16 mouse cellular contexts compared by ENCODE assay signal in the genomic region with DNA sequence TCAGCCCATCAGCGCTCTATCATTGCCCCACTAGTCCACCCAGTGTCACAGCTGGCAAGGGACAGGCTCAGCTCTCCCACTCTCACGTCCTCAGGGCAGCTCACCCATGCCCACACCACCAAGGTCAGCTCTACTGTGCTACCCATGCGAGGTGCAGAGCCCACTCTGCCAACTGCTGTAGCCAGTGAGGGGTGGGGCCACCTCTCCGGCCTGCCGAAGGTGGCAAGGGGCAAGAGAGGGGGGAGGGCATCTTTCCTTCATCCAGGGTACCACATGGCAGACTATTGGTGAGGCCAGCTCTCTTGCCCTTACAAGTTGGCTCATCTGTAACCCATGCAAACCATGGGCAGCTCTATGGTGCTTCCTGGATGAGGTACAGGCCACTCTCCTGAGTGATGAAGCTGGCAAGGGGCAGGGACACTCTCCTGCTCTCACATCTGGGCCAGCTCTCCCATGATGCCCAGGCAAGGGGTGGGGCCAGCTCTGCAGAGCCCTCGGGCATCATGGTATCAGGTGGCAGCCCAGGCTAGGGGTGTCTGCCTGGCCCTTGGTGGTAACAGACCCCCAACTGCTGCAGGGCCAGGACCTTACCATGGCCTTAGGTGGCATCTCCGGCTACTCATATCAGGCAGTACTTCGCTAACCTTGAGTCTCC. TPM values are rescaled to one million over a fixed set of nuclear protein-coding genes. Genes with fewer than 3 reads are reported as not detected.
A peak's percentile ranks its signal among the peaks of the same experiment; 100 is the strongest.
DNase-seq lines count a peak whose midpoint lies in the region; ATAC-seq and TF ChIP-seq lines count a peak whose summit lies in the region.
"Had no signal": no experiment of that assay in that cellular context is flagged by ENCODE, and none has a peak within 500 bp of the region (broad histone marks: within the 10 kb centered on the region; RNA-seq: fewer than 3 reads in every experiment).

No protein-coding gene starts in this region.

- no peak overlapping the region for H3K4me3 ChIP-seq in hindbrain, embryonic 14.5 days (replicated peaks; ENCODE audit: low read length)
- no peak overlapping the region for H3K4me3 ChIP-seq in hindbrain, embryonic 12.5 days
- no peak overlapping the region for H3K4me3 ChIP-seq in midbrain, embryonic 13.5 days (replicated peaks)
- no peak overlapping the region for H3K4me3 ChIP-seq in midbrain, embryonic 10.5 days
- no peak overlapping the region for H3K4me3 ChIP-seq in intestine, postnatal 0 days (ENCODE audit: low read depth, low read length)
- H3K4me3 ChIP-seq: forebrain, embryonic 10.5 days; limb, embryonic 13.5 days; midbrain, embryonic 12.5 days had no signal

- no peak for TF ChIP-seq CTCF in intestine, postnatal 0 days (IDR thresholded peaks at IDR 0.05; ENCODE audit: low read depth)

- H3K36me3 ChIP-seq in hindbrain, embryonic 14.5 days (replicated peaks; ENCODE audit: control insufficient read depth, insufficient read depth): no peaks in the 10 kb centered on the region
- H3K36me3 ChIP-seq in hindbrain, embryonic 12.5 days: no peaks in the 10 kb centered on the region
- H3K36me3 ChIP-seq in midbrain, embryonic 13.5 days: no peaks in the 10 kb centered on the region
- no peaks in the 10 kb centered on the region for H3K36me3 ChIP-seq in midbrain, embryonic 10.5 days
- H3K36me3 ChIP-seq in intestine, postnatal 0 days (ENCODE audit: control insufficient read depth, insufficient read depth): no peaks in the 10 kb centered on the region; the same call in 1 of the 2 replicates
- H3K36me3 ChIP-seq: forebrain, embryonic 10.5 days; limb, embryonic 13.5 days; midbrain, embryonic 12.5 days had no signal

- ATAC-seq in hindbrain, embryonic 14.5 days (ENCODE audit: low FRiP score): 0 out of 2 replicates have a peak, but pooled peaks have one; percentile 46
- ATAC-seq in hindbrain, embryonic 12.5 days (ENCODE audit: low FRiP score): no peak
- ATAC-seq in midbrain, embryonic 13.5 days: peak; percentile 40
- ATAC-seq in intestine, postnatal 0 days: 0 out of 2 replicates have a peak, but pooled peaks have one; percentile 10
- no peak for ATAC-seq in inflammation-experienced regulatory T-cells, adult 6 months

- no peaks in the 10 kb centered on the region for H3K4me1 ChIP-seq in hindbrain, embryonic 14.5 days (replicated peaks; ENCODE audit: control insufficient read depth, insufficient read depth, low read length)
- H3K4me1 ChIP-seq in hindbrain, embryonic 12.5 days: no peaks in the 10 kb centered on the region
- H3K4me1 ChIP-seq in midbrain, embryonic 13.5 days (replicated peaks): no peaks in the 10 kb centered on the region
- no peaks in the 10 kb centered on the region for H3K4me1 ChIP-seq in midbrain, embryonic 10.5 days
- H3K4me1 ChIP-seq in intestine, postnatal 0 days (replicated peaks; ENCODE audit: control insufficient read depth, insufficient read depth, low read length): peaks cover 2% of the 10 kb centered on the region; the same call in 1 of the 2 replicates
- H3K4me1 ChIP-seq: limb, embryonic 13.5 days; midbrain, embryonic 12.5 days had no signal

- H3K9me3 ChIP-seq in hindbrain, embryonic 14.5 days (ENCODE audit: control insufficient read depth, low read length): no peaks in the 10 kb centered on the region
- no peaks in the 10 kb centered on the region for H3K9me3 ChIP-seq in hindbrain, embryonic 12.5 days (replicated peaks)
- no peaks in the 10 kb centered on the region for H3K9me3 ChIP-seq in midbrain, embryonic 13.5 days
- H3K9me3 ChIP-seq in midbrain, embryonic 10.5 days (replicated peaks): no peaks in the 10 kb centered on the region
- no peaks in the 10 kb centered on the region for H3K9me3 ChIP-seq in intestine, postnatal 0 days (ENCODE audit: control insufficient read depth)
- H3K9me3 ChIP-seq: forebrain, embryonic 10.5 days; limb, embryonic 13.5 days; midbrain, embryonic 12.5 days had no signal

- no peak overlapping the region for H3K9ac ChIP-seq in hindbrain, embryonic 14.5 days
- no peak overlapping the region for H3K9ac ChIP-seq in hindbrain, embryonic 12.5 days
- H3K9ac ChIP-seq in midbrain, embryonic 13.5 days (replicated peaks): no peak overlapping the region
- no peak overlapping the region for H3K9ac ChIP-seq in intestine, postnatal 0 days (ENCODE audit: low read depth, low read length)
- H3K9ac ChIP-seq: limb, embryonic 13.5 days; midbrain, embryonic 12.5 days had no signal

- no peak for DNase-seq in hindbrain, embryonic 14.5 days (ENCODE audit: low spot score)
- DNase-seq in midbrain, embryonic 10.5 days (ENCODE audit: low spot score): no peak
- no peak for DNase-seq in lung, adult 18-20 months
- DNase-seq: cerebellum, adult 9-11 months; heart, adult 18-20 months; heart, postnatal 14 days; kidney, postnatal 4 days; layer of hippocampus, postnatal 36 days; thymus, postnatal 4 days had no signal

- H3K27me3 ChIP-seq in hindbrain, embryonic 14.5 days (ENCODE audit: control insufficient read depth, insufficient read depth, low read length): no peaks in the 10 kb centered on the region
- no peaks in the 10 kb centered on the region for H3K27me3 ChIP-seq in hindbrain, embryonic 12.5 days
- H3K27me3 ChIP-seq in midbrain, embryonic 13.5 days: no peaks in the 10 kb centered on the region
- no peaks in the 10 kb centered on the region for H3K27me3 ChIP-seq in midbrain, embryonic 10.5 days (ENCODE audit: low read depth, poor library complexity, severe bottlenecking)
- H3K27me3 ChIP-seq in intestine, postnatal 0 days (replicated peaks; ENCODE audit: control insufficient read depth, insufficient read depth, low read length): no peaks in the 10 kb centered on the region
- H3K27me3 ChIP-seq: limb, embryonic 13.5 days; midbrain, embryonic 12.5 days had no signal

- H3K27ac ChIP-seq in hindbrain, embryonic 14.5 days: no peak overlapping the region
- H3K27ac ChIP-seq in hindbrain, embryonic 12.5 days: no peak overlapping the region
- no peak overlapping the region for H3K27ac ChIP-seq in midbrain, embryonic 13.5 days
- no peak overlapping the region for H3K27ac ChIP-seq in midbrain, embryonic 10.5 days (replicated peaks)
- no peak overlapping the region for H3K27ac ChIP-seq in intestine, postnatal 0 days (ENCODE audit: low read depth, low read length)
- H3K27ac ChIP-seq: forebrain, embryonic 10.5 days; limb, embryonic 13.5 days; midbrain, embryonic 12.5 days had no signal

- no peak overlapping the region for H3K4me2 ChIP-seq in hindbrain, embryonic 14.5 days (replicated peaks)
- no peak overlapping the region for H3K4me2 ChIP-seq in hindbrain, embryonic 12.5 days (replicated peaks)
- H3K4me2 ChIP-seq in midbrain, embryonic 13.5 days (replicated peaks): no peak overlapping the region
- H3K4me2 ChIP-seq in intestine, postnatal 0 days (replicated peaks; ENCODE audit: low read depth): no peak overlapping the region
- H3K4me2 ChIP-seq: limb, embryonic 13.5 days; midbrain, embryonic 12.5 days had no signal

- WGBS in hindbrain, embryonic 14.5 days: 94% methylated on average over 8 of the region's 8 CpGs
- 93% methylated on average over 8 of the region's 8 CpGs for WGBS in hindbrain, embryonic 12.5 days
- 89% methylated on average over 8 of the region's 8 CpGs for WGBS in midbrain, embryonic 13.5 days
- WGBS in midbrain, embryonic 10.5 days: 94% methylated on average over 8 of the region's 8 CpGs
- WGBS in intestine, postnatal 0 days: 86% methylated on average over 8 of the region's 8 CpGs

RNA-seq across cellular contexts. Expression of a gene that starts 12.9 kb away (rescaled TPM):
- polyA plus RNA-seq in hindbrain, embryonic 14.5 days (2014; fragmentation: Nextera tagmentation; extraction: Ambion mirVana): 11.5 and 15.8 TPM in 2 replicates
- polyA plus RNA-seq in hindbrain, embryonic 12.5 days (2016; fragmentation: Nextera tagmentation; extraction: Ambion mirVana): 5.1 and 5.6 TPM in 2 replicates
- 4.8 and 5.1 TPM in 2 replicates for polyA plus RNA-seq in midbrain, embryonic 13.5 days (2015; fragmentation: Nextera tagmentation; extraction: Ambion mirVana)
- 4.6 and 4.9 TPM in 2 replicates for polyA plus RNA-seq in midbrain, embryonic 10.5 days (2016; fragmentation: Nextera tagmentation; extraction: Ambion mirVana)
- polyA plus RNA-seq in intestine, postnatal 0 days (2015; fragmentation: Nextera tagmentation; extraction: Ambion mirVana): 12.6 and 15.0 TPM in 2 replicates
- 10 to 100 TPM; 21.0 to 33.3 (median 22.7) TPM for polyA plus RNA-seq in inflammation-experienced regulatory T-cells, adult 6 months (2017; shearing (Covaris generic))

RNA-seq across cellular contexts. Expression of a gene that starts 42.0 kb away (rescaled TPM):
- polyA plus RNA-seq in hindbrain, embryonic 14.5 days (2014; fragmentation: Nextera tagmentation; extraction: Ambion mirVana): 10.0 and 13.1 TPM in 2 replicates
- polyA plus RNA-seq in hindbrain, embryonic 12.5 days (2016; fragmentation: Nextera tagmentation; extraction: Ambion mirVana): 46.8 and 48.1 TPM in 2 replicates
- 33.1 and 33.2 TPM in 2 replicates for polyA plus RNA-seq in midbrain, embryonic 13.5 days (2015; fragmentation: Nextera tagmentation; extraction: Ambion mirVana)
- polyA plus RNA-seq in midbrain, embryonic 10.5 days (2016; fragmentation: Nextera tagmentation; extraction: Ambion mirVana): 102 and 106 TPM in 2 replicates
- 8.4 and 9.1 TPM in 2 replicates for polyA plus RNA-seq in intestine, postnatal 0 days (2015; fragmentation: Nextera tagmentation; extraction: Ambion mirVana)
- polyA plus RNA-seq in inflammation-experienced regulatory T-cells, adult 6 months (2017; shearing (Covaris generic)): 10 to 100 TPM in 1 of 3 experiments, 1 to 10 TPM in 2; 4.0 to 37.2 (median 6.3) TPM

Comparison
In these comparisons a context has a peak if more than half of its experiments do, and no peak if none do; other contexts are left out.
1. ATAC-seq: peak in hindbrain, embryonic 14.5 days (single experiment), midbrain, embryonic 13.5 days (single experiment) and intestine, postnatal 0 days (single experiment); none in hindbrain, embryonic 12.5 days (single experiment) and inflammation-experienced regulatory T-cells, adult 6 months (single experiment).